Mouse (Mus musculus): ENCODE data around the gene Igf2r.
A peak's percentile ranks its signal among the peaks of the same experiment; 100 is the strongest.

Igf2r gene

DNA sequence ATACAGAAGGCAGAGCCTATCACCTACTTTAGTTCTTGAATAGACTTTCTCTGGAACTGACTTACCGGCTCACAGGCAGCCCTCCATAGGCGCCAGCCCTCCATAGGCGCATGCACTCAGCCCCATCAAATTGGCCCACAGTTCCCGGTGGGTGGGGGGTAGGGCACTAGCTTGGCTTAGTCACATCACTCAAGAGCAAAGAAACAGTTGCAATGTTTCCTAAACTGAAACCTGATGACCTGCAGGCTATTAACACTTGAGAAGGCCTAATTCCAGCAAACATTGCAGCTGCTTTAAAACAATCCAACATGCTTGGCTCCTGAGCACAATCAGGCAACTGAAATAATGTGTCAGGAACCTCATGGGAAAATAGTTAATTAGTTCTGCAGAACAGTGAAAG, 18.2 kb downstream of the Igf2r start:
- no peak for DNase-seq (ENCODE audit: low spot score in 2 of 2)

DNA sequence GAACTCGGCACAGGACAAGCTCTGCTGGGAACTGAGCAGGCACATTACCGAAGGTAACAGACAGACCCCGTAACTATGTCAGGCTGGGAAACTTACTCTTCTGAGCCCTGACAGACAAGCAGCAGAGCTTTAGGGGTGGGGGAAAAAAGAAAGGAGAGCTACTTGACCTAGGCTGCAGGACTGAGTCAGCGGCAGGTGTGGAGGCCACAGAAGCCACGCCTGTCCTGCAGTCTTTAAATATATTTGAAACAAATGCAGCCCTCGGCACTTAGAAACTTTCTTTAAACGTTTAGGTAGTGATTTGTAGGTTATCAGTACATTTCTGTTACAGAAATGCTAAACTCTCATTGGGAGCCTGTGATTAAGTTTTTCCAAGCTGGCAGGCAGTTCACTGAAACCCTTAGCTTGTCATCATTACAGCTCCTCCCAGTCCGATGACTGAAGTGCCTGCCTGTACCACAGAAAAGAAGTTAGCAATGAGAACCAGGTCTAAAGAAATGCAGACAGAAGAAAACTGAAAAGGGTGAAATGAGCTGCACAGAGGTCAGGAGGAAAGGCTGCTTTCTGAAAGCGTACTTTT, 18.8 kb downstream of the Igf2r start:
- DNase-seq (ENCODE audit: low spot score in 2 of 2), result no peak

DNA sequence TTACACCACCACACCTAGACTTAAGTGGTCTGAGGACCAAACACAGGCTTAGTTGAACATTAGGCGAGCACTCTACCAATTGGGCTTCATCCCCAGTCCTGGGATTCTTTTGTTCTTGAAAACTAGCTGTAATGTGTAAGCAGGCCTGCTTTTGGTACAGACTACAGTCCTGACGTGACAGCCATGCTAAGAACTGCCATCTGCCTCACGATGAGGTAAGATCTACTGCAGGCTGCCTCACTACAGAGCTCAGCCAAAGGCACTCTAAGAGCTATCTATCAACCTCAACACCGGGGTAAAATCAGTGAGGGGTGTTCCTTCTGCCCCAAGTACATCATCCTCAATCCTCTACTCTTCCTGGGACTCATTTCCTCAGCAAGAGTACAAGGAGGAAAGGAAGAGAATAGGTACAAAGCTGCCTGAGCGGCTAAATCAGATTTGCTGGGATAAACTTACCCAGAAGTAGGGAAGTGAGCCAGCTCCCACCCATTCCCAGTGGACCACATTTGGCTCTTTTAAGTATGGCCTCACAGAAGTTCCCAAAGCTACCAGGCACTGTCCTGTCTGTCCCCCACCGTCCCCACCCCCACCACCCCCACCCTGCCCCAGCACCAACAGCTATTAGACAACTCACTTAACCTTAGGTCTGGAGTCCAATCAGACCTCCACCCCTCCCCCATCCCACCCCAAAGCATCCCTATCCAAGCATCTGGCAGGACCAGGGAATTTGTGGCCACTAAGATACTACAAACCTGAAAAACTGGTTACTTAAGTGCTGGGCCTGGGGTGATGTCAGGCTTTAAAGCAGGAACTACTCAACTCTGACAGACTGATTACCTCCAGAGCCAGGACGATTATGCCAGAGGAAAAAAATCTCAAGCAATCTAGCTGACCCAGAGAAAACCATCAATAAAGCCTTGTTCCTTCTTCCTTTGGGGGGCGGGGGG, 19.8 kb downstream of the Igf2r start:
- no peak for DNase-seq (ENCODE audit: low spot score in 2 of 2)

- DNase-seq (ENCODE audit: low spot score in 2 of 2), result no peak
Measured at GRCm38 (mm10) chr17:12745761-12746160, 23.7 kb downstream of the Igf2r start.

- no peak for DNase-seq (ENCODE audit: low spot score in 2 of 2)
Measured at GRCm38 (mm10) chr17:12744071-12744470, 25.4 kb downstream of the Igf2r start.

DNA sequence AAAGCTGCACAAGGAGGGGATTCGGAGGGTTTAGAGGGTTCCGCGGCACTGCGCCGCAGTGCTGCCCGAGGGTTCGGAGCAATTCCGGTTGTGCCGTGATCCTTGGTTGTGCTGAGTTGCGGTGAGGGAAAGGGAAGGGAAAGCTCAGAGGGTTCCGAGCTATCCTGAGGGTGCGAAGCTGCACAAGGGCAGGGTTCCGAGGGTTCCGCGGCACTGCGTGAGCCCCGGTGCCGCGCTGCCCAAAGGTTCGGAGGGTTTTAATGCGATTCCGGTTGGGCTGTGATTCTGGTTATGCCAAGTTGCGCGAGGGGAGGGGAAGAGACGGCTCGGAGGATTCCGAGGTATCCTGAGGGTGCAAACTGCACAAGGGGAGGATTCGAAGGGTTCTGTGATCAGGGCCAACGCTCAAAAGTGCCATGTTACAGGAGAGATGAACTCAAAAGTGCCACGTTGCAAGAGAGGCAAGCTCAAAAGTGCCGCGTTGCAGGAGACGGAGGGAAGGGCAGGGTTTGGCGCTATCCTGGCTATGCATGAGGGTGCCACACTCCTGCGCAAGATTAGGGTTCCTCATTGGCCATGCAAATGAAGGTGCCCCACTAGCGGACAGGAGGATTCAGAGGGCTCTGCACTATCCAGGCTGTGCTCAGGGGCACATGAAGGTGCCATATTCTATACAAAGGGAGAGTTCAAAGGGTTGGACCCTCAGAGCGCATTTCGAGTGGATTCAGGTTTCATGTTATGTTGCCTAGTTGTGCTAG, 27.1 kb downstream of the Igf2r start:
- DNase-seq (ENCODE audit: low spot score in 2 of 2), result no peak

DNA sequence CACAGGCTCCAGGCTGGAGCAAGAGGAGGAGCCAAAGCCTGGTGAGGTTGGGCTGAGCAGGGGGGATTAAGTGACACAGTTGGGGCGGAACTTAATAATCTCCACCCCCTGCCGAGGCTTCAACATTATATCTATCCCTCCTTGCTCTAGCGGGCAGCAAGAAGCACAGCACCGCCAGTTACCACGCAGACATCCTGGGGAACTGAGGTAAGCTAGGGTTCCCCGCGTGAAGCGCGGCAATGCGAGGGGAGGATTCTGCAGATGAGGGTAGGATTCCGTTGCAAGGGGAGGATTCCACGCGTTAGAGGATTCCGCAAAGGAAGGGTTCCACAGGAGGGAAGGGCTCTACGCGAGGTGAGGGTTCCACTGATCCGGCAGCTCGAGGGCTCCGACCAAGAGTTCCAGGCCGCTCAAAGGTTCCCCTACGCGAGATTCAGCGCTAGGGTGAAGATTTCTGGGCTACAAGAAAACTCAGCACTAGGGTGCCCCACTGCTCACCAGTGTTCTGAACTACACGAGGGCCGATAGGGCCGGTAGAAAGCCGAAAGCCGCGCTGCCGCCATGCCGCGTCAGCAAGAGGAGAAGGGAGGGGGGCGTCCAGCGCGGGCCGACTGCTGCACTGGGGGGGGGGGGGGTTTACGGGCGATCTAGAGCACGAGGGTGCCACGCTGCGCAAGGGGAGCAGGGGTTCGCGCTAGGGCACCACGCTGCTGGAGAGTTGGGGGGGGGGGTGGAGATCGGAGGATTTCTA, 28.1 kb downstream of the Igf2r start:
- peak in 1 of 2 experiments; percentile 46 for DNase-seq (ENCODE audit: low spot score in 2 of 2)

- DNase-seq (ENCODE audit: low spot score in 2 of 2), result no peak
Measured at GRCm38 (mm10) chr17:12740317-12740716, 29.1 kb downstream of the Igf2r start.

DNA sequence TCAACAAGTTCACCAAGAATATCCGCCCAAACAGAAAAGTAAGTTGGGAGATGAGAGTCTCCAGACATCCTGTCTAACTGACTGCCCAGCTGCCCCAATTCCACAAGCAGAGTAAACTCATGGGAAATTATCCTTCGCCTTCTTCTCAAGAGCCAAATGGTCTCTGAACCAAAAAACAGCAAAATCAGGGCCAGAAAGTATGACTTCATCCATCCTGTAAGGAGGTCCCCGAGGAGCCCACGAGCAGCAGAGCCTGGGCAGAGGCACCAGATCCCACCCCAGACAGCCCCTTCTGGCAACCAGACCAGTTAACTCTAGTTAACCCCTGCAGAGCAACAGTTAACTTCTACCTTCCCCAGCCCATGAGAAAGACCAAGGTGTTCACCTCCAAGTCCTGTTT, 29.9 kb downstream of the Igf2r start:
- no peak for DNase-seq (ENCODE audit: low spot score in 2 of 2)

- no peak for DNase-seq (ENCODE audit: low spot score in 2 of 2)
Measured at GRCm38 (mm10) chr17:12737934-12738333, 31.5 kb downstream of the Igf2r start.

DNA sequence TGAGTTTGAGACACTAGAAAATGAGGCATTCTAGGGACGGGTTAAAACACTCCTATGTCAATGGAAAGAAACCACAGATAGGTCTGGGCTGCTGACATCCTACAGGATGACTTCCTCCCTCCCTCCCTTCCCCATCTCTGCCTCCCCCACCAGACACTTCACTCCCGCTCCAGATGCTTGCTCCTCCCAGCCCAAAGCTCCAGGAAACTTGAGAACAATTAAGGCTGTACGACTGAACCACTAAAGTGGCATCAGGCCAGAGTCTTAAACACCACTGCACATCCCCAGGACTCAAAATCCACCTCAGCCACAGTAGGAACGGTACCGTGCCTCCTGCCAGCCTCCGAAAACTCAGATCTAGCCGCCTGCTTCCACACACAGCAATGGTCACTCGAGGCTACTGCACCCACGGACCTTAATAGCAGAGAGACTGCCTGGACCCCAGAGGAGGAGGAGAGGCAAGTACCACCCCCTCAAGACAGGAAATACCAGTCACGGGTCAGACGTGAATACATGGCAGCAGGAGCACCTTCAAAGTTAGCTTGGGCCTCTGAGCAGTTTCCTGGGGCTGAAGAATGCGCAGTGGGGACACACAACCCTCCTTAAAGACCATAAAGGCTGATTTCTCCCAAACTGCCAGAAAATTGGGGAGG, 35.1 kb downstream of the Igf2r start:
- DNase-seq (ENCODE audit: low spot score in 2 of 2), result no peak

GRCm38 (mm10) chr17:12733128-12733527, 36.3 kb downstream of the Igf2r start:
- no peak for DNase-seq (ENCODE audit: low spot score in 2 of 2)

GRCm38 (mm10) chr17:12728536-12728935, 40.9 kb downstream of the Igf2r start:
- no peak for DNase-seq (ENCODE audit: low spot score in 2 of 2)

DNA sequence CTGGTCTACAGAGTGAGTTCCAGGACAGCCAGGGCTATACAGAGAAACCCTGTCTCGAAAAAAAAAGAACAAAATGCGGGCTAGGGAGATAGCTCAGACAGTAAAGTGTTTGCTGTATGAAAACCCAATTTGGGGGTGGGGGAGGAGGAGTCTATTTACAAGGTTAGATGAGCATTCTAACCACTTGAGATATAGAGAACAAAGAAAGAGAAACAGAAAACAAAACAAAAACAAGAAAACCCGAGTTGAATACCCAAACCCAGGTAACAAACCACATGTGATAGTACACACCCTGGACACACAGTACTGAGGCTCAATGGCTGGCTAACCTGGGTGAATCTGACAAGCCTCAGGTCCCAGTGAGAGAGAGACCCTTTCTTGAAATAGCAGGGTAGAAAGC, 41.7 kb downstream of the Igf2r start:
- no peak for DNase-seq (ENCODE audit: low spot score in 2 of 2)

DNA sequence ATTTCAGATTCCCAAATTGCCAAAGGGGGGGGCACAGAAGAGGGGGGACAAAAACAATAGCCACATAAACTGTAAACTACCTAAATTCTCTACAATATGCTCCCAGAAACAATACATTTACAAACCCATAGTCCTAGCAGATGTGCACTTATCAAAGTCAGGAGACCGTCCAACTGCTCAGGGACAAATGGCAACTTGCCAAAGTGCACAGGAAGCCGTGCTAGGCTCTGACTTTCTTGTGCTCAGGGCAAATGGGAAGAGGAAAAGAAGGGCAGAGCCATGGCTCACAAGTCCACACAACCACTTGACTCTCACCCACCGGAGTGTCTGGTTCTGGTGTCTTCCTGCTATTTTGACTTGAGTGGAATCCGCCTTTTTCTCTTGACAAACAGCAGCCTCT, 43.6 kb downstream of the Igf2r start:
- DNase-seq (ENCODE audit: low spot score in 2 of 2), result peak in 1 of 2 experiments; percentile 32

DNA sequence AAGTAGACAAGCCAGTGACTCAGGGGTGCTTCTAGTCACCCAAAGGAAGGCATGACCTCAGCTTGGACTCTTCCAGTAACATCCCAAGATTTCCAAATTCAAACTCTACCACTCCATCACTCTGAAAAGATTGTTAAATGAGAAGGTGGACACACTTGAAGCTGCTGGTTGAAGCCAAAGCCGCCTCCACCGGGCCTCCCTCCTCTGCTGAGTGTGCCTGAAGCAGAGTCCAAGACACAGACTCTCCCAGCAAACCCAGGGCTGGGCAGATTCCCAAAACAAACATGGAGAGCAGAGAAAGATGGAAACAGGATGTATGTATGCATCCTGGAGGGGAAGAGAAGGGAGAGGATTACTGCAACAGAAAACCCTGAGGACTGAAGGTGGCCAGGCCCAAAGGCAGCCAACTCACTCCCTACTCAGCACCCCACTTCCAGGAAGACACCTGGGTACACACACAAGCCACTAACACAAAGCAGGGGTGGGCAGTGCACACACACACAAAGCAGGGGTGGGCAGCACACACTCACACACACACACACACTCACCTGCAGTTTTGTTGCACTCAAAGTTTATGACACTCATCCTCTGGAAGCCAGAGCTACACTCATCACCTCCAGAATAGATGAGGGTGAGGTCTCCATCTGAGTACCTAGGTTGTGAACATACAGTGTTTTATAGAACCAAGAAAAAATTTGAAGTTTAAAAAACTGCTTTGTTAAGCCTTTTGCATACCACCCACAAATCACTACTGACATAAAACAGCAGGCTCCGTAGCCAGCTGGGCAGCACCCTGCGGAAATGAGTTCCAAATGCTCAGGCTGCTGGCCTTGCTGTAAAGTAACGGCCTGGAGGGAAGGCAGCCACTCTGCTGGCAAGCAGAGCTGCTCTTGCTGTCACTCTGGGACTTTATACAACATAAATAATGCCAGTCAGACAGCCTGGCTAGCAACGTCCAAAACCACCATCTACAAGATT, 44.4 kb downstream of the Igf2r start:
- DNase-seq (ENCODE audit: low spot score in 2 of 2), result no peak

DNA sequence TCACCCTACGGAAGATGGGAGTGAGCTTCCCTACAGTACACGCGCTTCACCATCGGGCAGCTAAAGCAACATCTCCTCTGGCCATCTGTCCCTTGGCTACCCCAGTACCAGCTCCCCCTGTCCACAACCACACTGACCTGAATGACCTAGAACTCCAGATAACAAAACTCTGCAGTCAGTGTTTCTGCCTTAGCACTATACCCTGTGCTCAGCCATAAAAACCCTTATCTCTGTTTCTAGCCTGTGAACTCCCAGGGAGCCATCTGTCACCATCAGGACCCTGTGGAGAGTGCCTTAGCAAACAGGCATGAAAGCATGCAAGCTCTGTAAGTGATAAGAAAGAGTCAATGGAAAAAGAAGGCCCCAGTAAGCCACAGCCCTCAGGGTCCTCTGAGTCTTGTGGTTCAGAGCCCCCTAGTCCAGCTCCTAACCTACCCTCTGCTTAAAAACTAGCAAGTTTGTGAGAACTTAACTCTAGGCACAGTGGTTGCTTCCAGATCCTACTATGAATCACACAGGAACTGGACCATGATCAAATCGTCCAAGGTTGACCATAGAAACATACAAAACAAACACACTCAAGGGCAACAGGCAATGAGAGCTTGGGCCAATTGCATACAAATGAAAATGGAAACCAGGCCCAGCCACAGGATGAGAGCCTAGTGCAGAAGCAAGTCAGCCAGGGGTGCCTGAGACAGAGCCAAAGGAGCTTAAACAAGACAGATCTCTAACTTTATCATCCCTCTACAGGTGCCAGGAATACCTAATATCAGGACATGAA, 45.3 kb downstream of the Igf2r start:
- DNase-seq (ENCODE audit: low spot score in 2 of 2), result no peak

GRCm38 (mm10) chr17:12722622-12723021, 46.8 kb downstream of the Igf2r start:
- DNase-seq (ENCODE audit: low spot score in 2 of 2), result no peak

Measured in spleen, postnatal 10 days (tissue).